Mouse (Mus musculus) gastrocnemius, postnatal 36 days (tissue): ENCODE results near the gene St6galnac3. TPM values are rescaled to one million over a fixed set of nuclear protein-coding genes. Genes with fewer than 3 reads are reported as not detected.

Experiments used
- DNase-seq, 2 experiments: peaks; one replicate each; pipeline ENCODE4 v3.0.0; 2022
- intact Hi-C: fragments of 180-260 bp; cut with DNase I; formaldehyde crosslinking; loops from one replicate; pipeline ENCODE4 v1.15.1; 2025
- total RNA-seq, 2 experiments: library from RNA; stranded (reverse); gene quantifications; 2 replicates each; pipeline ENCODE4 v1.2.3; 2021

Gene St6galnac3
- total RNA-seq, 2 experiments from 2014 or later, result 1.0 to 4.0 TPM

DNA sequence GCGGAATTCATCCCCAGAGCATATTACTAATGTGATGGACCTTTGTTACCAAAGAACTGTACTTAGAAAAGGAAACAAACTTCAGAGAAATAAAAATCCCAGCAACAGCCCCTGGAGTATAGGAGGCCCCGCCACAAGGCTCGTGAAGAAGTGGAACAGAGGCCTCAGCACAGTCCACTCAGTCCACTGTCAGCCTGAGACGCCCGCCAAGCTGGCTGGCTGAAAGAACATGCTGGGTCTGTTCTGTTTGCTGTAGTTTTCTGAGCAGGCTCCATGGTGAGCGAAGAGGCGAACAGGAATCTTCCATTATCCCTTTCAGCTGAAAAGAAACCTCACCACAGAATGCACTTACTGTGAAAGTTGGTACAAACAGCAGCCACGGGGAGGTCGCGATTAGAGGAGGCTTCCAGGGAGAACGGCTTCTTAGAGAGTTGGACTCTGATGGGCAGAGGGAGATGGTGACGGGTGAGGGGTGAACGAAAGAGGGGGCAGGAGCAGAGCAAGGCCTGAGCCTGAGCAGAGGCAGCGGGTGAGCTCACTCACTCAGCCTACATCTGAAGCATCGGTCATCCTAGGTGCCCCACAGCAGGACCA is 65.3 kb downstream of the St6galnac3 start:
- intact Hi-C loops, result loop anchor here (5.0 kb wide), 1 partner anchor 148 kb away; no protein-coding TSS in a partner anchor
- DNase-seq, result no peak

DNA sequence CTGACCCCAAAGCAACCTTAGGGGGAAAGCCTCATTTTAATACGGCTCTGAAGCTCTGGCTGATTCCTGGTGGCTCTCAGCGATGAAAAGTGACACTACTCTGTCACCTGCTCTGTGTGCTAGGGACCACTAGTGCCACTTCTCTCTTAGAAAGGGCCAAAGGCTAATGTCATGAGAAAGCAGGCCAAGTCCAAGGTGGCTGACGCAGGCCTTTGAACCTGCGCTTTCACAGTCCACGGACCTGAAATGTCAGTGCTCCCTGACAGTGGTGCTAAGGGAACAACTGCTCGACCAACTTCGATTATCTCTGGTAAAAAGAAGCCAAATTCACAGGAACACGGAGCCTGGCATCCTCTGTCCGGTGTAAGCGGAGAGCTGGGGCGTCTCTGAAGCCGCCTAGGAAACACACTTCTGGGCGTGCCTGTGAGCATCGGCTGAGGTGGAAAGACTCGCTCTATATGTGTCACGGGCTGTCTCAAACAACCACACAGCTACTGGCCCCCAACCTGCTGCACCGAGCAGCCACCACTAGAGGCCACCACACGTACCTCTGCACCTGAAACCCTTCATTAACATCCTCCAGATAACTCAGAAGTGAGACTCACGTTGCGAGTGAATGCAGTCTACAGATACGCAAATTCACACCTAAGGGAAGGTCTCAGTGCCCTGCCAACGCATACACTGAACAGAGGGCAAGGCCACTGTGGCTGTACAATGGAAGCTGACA is 66.8 kb downstream of the St6galnac3 start:
- intact Hi-C loops, result loop anchor here (5.0 kb wide), 1 partner anchor 149 kb away; no protein-coding TSS in a partner anchor
- DNase-seq, result no peak

GRCm38 (mm10) chr3:153655071-153655470 is 69.9 kb downstream of the St6galnac3 start:
- intact Hi-C loops, result loop anchor here (5.0 kb wide), 1 partner anchor 152 kb away; no protein-coding TSS in a partner anchor
- DNase-seq, result peak in 1 of 2 experiments; percentile 12

DNA sequence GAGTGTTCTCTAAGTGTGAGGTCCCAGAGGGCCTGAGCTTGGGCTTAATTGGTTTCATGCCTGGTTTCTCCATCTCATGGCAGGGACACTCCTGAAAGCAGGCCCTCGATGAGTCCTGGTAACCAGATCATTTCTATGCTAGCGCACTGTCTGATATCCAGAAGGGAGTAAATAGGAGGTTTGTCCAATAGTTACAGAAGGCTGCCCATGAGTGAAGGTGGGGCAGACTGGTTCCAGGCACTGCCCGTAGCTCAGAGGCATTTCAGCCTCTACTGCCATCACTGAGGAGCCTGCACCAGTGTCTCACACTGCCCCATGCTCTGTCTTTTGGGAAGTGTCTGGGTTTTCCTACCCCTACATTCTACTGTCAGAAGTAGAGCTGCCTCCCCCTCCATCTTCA is 72.1 kb downstream of the St6galnac3 start:
- DNase-seq, result no peak
- intact Hi-C loops, result loop anchor here (5.0 kb wide), 1 partner anchor 886 kb away; no protein-coding TSS in a partner anchor

DNA sequence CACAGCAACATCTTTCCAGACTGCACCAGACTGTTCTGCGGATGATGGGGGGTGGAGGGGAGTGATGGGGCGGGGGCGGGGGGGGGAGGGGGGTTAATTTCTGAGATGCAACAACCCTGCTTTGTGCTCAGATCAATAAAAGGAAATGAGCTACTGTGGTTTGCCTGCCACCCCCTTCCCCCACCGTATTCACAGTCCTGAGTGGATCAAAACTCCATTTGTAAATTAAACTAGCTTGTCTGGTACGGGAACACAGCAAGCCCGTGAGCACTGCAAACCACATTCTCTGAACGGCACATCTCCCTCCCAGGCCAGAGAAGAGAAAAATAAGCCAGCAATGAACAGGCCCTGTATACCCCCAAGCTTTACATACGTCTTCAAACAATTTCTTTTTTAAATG is 76.3 kb downstream of the St6galnac3 start:
- intact Hi-C loops, result no loop called here

GRCm38 (mm10) chr3:153645803-153646202 is 79.2 kb downstream of the St6galnac3 start:
- DNase-seq, result no peak
- intact Hi-C loops, result no loop called here

More for the DNA sequence above, 76.3 kb downstream of the St6galnac3 start:
- no peak for DNase-seq

GRCm38 (mm10) chr3:153643822-153644519 is 81.0 kb downstream of the St6galnac3 start:
- no peak for DNase-seq
- intact Hi-C loops, result no loop called here

GRCm38 (mm10) chr3:153642826-153643225 is 82.1 kb downstream of the St6galnac3 start:
- intact Hi-C loops, result no loop called here

GRCm38 (mm10) chr3:153641805-153642204 is 83.2 kb downstream of the St6galnac3 start:
- DNase-seq, result no peak
- intact Hi-C loops, result no loop called here

More at GRCm38 (mm10) chr3:153642826-153643225, 82.1 kb downstream of the St6galnac3 start:
- no peak for DNase-seq

DNA sequence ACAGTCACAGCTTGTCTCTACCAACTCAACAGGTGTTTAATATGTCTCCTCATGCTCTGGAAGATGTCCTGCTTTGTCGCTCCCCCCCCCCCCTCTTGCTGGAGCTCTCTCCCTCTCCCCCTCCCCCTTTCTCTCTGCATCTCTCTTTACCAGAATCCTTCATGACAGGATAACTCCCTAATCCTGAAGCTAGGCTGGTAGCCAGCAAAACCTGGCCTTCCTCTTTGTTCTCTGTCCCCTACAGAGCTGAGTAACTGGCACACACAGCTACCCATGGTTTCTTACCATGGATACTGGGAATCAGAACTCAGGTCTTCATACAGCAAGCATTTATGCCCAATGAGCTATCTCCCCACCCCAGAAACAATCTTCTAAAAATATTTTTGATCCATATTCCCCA is 87.6 kb downstream of the St6galnac3 start:
- no peak for DNase-seq
- intact Hi-C loops, result no loop called here

GRCm38 (mm10) chr3:153636804-153637153 is 88.2 kb downstream of the St6galnac3 start:
- intact Hi-C loops, result no loop called here
- DNase-seq, result no peak

- intact Hi-C loops, result no loop called here
- no peak for DNase-seq
Measured at GRCm38 (mm10) chr3:153636094-153636803, 88.7 kb downstream of the St6galnac3 start.

DNA sequence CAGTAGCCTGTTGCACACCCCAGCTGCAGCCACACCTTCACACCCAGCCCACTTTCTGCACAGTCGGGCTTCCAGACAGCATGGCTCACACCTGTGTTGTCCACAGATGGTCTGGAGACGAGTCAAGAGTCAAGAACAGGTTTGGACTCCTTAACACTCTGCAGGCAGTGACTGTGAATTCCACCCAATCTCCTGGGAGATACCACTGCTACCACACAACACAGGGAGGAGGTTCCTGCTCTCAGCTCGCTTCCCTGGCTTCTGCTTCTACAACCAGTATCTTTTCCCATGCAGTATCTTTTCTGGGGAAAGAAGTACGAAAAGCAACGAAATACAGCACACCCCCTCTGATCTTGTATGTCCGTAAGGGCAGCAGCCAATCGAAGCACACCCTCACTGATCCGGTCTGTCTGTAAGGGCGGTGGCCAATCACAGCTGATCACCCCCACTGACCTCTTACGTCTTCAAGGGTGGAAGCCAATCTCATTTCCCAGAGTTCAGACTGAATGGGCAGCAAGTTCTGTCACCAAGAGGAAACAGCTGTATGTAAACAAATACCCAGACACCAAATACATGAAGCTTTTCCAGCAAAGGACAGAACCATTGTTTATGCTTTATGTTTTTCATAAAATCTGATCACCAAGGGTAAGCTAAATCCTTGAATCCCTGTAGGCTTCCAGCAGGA is 92.8 kb downstream of the St6galnac3 start:
- no peak for DNase-seq

GRCm38 (mm10) chr3:153626237-153626636 is 98.7 kb downstream of the St6galnac3 start:
- DNase-seq, result no peak
- intact Hi-C loops, result no loop called here

More for the DNA sequence above, 92.8 kb downstream of the St6galnac3 start:
- intact Hi-C loops, result no loop called here

- DNase-seq, result no peak
- intact Hi-C loops, result no loop called here
Measured at GRCm38 (mm10) chr3:153618976-153619375, 106.0 kb downstream of the St6galnac3 start.

- intact Hi-C loops, result no loop called here
- no peak for DNase-seq
Measured at GRCm38 (mm10) chr3:153616849-153617248, 108.1 kb downstream of the St6galnac3 start.

DNA sequence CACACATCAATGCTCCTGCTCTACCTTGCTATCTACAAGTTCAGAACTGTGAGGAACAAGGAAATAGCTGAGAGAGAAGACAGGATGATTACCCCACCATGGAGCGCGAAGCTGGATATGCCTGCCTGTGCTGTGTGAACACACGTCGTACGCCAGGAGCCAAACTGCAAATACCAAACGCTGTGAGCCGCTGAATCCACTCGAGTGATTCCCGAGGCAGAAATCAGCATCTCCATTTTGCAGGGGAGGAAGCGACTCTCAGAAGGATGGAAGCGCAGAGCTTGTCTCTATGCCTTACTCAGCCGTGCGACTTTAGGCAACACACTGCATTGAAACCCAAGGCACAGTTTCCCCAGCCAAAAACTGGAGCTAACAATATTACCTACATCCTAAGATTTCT is 114.7 kb downstream of the St6galnac3 start:
- DNase-seq, result no peak
- intact Hi-C loops, result no loop called here

GRCm38 (mm10) chr3:153606331-153606730 is 118.6 kb downstream of the St6galnac3 start:
- intact Hi-C loops, result no loop called here
- no peak for DNase-seq

DNA sequence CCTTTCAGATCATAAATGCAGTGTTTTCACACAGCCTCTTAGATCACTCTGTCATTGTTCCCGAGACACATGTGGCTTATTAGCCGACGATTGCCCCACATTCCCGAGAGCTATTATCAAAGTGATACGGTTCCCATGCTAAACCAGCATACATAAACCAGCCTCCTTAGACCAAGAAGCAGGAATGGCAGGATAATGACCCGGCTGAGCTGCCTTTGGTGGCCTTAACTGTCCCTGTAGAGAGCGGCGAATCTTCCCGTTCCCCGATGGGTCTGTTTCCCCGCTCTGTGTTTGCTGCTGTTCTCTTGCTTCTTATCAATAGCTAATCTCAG is 119.2 kb downstream of the St6galnac3 start:
- no peak for DNase-seq
- intact Hi-C loops, result no loop called here

DNA sequence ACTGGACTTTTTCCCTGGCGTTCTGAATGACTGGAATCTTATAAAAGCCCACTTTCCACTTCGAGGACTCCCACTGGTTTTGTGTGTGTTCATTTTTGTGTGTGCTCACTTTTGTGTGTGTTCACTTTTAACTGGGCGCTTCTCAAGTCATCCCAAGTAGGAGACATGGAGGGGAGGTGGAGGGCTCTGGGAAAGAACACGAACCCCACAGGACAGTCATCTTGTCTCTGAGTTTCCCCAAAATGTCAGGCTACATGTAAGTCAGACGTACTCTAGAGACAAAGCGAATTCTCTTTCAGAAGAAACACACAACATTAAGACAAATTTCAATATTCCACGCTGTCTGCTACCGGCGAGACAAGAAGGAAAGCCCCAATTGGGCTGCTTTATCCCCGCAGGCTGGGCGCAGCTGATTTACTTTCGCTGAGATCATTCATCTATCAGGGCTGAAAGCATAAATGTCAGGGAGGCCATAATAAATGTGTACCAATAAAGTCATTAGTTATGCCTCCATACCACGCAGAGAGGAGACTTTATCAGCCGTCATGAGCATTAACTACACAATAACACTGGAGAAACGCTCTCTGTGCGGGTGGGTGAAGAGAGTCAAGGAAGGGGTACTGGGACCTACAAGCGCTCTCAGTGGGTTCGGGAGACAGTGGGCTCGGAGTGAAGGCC is 119.7 kb downstream of the St6galnac3 start:
- intact Hi-C loops, result no loop called here

More for the DNA sequence above, 119.7 kb downstream of the St6galnac3 start:
- DNase-seq, result no peak
